ENCODE assay signal across 18 mouse cellular contexts in genomic region chr15:62698559-62698958, GRCm38 (mm10).
DNase-seq lines count a peak whose midpoint lies in the region; ATAC-seq lines count a peak whose summit lies in the region.
"Had no signal": no experiment of that assay in that cellular context is flagged by ENCODE, and none has a peak within 500 bp of the region (broad histone marks: within the 10 kb centered on the region; RNA-seq: fewer than 3 reads in every experiment).

No protein-coding gene starts in this region.

- no peaks in the 10 kb centered on the region for H3K9me3 ChIP-seq in heart, embryonic 11.5 days (replicated peaks; ENCODE audit: control insufficient read depth, low read length)
- H3K9me3 ChIP-seq: intestine, embryonic 15.5 days; neural tube, embryonic 15.5 days had no signal

- no peaks in the 10 kb centered on the region for H3K4me1 ChIP-seq in heart, embryonic 11.5 days (ENCODE audit: control insufficient read depth, insufficient read depth, low read length)
- H3K4me1 ChIP-seq: intestine, embryonic 15.5 days; neural tube, embryonic 15.5 days had no signal

- 61% methylated on average over 1 of the region's 1 CpGs for WGBS in heart, embryonic 11.5 days (ENCODE audit: insufficient replicate concordance)

- peak; percentile 9 for DNase-seq in adrenal gland, postnatal 14 days
- no peak for DNase-seq in adrenal gland, postnatal 4 days (ENCODE audit: low spot score in 2 of 2)
- DNase-seq in heart, postnatal 14 days = peak; percentile 4
- DNase-seq in adipocyte (ENCODE audit: low spot score) = peak; percentile 78
- peak; percentile 1 for DNase-seq in splenic B cell, adult 2 months (ENCODE audit: low read depth, low spot score)
- DNase-seq in layer of hippocampus, postnatal 25 days (ENCODE audit: extremely low spot score in 1 of 2, low spot score in 1 of 2) = no peak
- no peak for DNase-seq in natural killer cell, adult 2 months (ENCODE audit: low spot score in 2 of 2)
- DNase-seq: B cell, adult 2 months; cerebellum, postnatal 10 days; lung, adult 2 months; lung, postnatal 36 days; right cerebral cortex, postnatal 4 days; thymus, adult 18-20 months had no signal

- no peak overlapping the region for H3K9ac ChIP-seq in heart, embryonic 11.5 days (ENCODE audit: low read depth, low read length)
- H3K9ac ChIP-seq: intestine, embryonic 15.5 days; neural tube, embryonic 15.5 days had no signal

- H3K4me2 ChIP-seq in heart, embryonic 11.5 days = no peak overlapping the region
- H3K4me2 ChIP-seq: intestine, embryonic 15.5 days; midbrain, embryonic 11.5 days; neural tube, embryonic 15.5 days had no signal

- H3K27ac ChIP-seq in heart, embryonic 11.5 days (ENCODE audit: low read depth, low read length) = no peak overlapping the region
- H3K27ac ChIP-seq: intestine, embryonic 15.5 days; neural tube, embryonic 15.5 days had no signal

- H3K36me3 ChIP-seq in heart, embryonic 11.5 days (ENCODE audit: control insufficient read depth, insufficient read depth, low read length) = no peaks in the 10 kb centered on the region
- no peaks in the 10 kb centered on the region for H3K36me3 ChIP-seq in splenic B cell, adult 2 months (ENCODE audit: control insufficient read depth, insufficient read depth, low read length, poor library complexity, severe bottlenecking)
- H3K36me3 ChIP-seq: intestine, embryonic 15.5 days; neural tube, embryonic 15.5 days had no signal

- ATAC-seq in heart, embryonic 11.5 days (replicated peaks; ENCODE audit: insufficient number of reproducible peaks, low FRiP score, low TSS enrichment) = no peak
- ATAC-seq: forebrain, embryonic 14.5 days; intestine, embryonic 15.5 days had no signal

- H3K4me3 ChIP-seq in heart, embryonic 11.5 days (ENCODE audit: low read depth, low read length) = no peak overlapping the region
- H3K4me3 ChIP-seq: intestine, embryonic 15.5 days; neural tube, embryonic 15.5 days had no signal

- no peaks in the 10 kb centered on the region for H3K27me3 ChIP-seq in heart, embryonic 11.5 days (ENCODE audit: control insufficient read depth, insufficient read depth, low read length)
- H3K27me3 ChIP-seq in splenic B cell, adult 2 months (ENCODE audit: control insufficient read depth, insufficient read depth, low read length, poor library complexity, severe bottlenecking) = no peaks in the 10 kb centered on the region
- H3K27me3 ChIP-seq: intestine, embryonic 15.5 days; neural tube, embryonic 15.5 days had no signal

- intact Hi-C loops in heart, postnatal 14 days (cut with DNase I) = no loop called here

Comparison
In these comparisons a context has a peak if more than half of its experiments do, and no peak if none do; other contexts are left out.
1. DNase-seq: peak in adrenal gland, postnatal 14 days (single experiment), heart, postnatal 14 days (2 of 2), adipocyte (single experiment) and splenic B cell, adult 2 months (single experiment); none in adrenal gland, postnatal 4 days (0 of 2), layer of hippocampus, postnatal 25 days (0 of 2) and natural killer cell, adult 2 months (0 of 2).